Mouse (Mus musculus) cortical plate, adult 2 months (tissue): Measurements from ENCODE around the gene Gse1.

Experiments used
- CTCF ChIP-seq: fragments of 200-500 bp; IDR thresholded peaks from 2 replicates; pipeline ENCODE4 v1.5.1; 2011; ENCODE audit warnings: mild to moderate bottlenecking, control low read depth, low read length; ENCODE audit not compliant: insufficient read depth; ENCODE audit errors: extremely low read depth
- POLR2A ChIP-seq: fragments of 200-500 bp; IDR thresholded peaks from 2 replicates; pipeline ENCODE4 v1.6.1; 2011; ENCODE audit warnings: mild to moderate bottlenecking, low read length, control low read depth; ENCODE audit not compliant: insufficient read depth; ENCODE audit errors: extremely low read depth

GRCm38 (mm10) chr8:120305800-120306385, 77.6 kb downstream of the Gse1 start:
- TF ChIP-seq CTCF (no peak), POLR2A (no peak)
